In genomic region chr11:11113576-11114233, GRCm38 (mm10) we compare ENCODE assay signal across 9 mouse cellular contexts. TPM values are rescaled to one million over a fixed set of nuclear protein-coding genes. Genes with fewer than 3 reads are reported as not detected.
DNase-seq lines count a peak whose midpoint lies in the region; ATAC-seq lines count a peak whose summit lies in the region.
"Had no signal": no experiment of that assay in that cellular context is flagged by ENCODE, and none has a peak within 500 bp of the region (broad histone marks: within the 10 kb centered on the region; RNA-seq: fewer than 3 reads in every experiment).

TSS of gene Vwc2 (plus strand) at chr11:11114223.

- DNase-seq in heart, adult 9 months (ENCODE audit: low spot score in 2 of 2) = no peak
- peak; percentile 76 for DNase-seq in brain, adult 2 months (ENCODE audit: low read depth, low spot score)
- peak; percentile 14 to 25 for DNase-seq in frontal cortex, postnatal 25 days (ENCODE audit: low spot score in 2 of 2)
- peak; percentile 56 for DNase-seq in left cerebral cortex, postnatal 4 days
- DNase-seq in right cerebral cortex, adult 18-20 months = peak; percentile 48
- DNase-seq in adrenal gland, adult 2 months = no peak
- DNase-seq in cerebellum, postnatal 36 days = no peak

- H3K27ac ChIP-seq in heart, embryonic 11.5 days (ENCODE audit: low read depth, low read length) = no peak within 1 kb of the TSS

- H3K4me3 ChIP-seq in heart, embryonic 11.5 days (ENCODE audit: low read depth, low read length) = peak within 1 kb of the TSS; percentile 50

- under 1% methylated on average over 28 of the region's 28 CpGs for WGBS in heart, embryonic 11.5 days (ENCODE audit: insufficient replicate concordance)

- H3K27me3 ChIP-seq in heart, embryonic 11.5 days (ENCODE audit: control insufficient read depth, insufficient read depth, low read length) = peaks cover 53% of the 10 kb centered on the region

- peak; percentile 64 for ATAC-seq in heart, embryonic 11.5 days (replicated peaks; ENCODE audit: insufficient number of reproducible peaks, low FRiP score, low TSS enrichment)

- no peaks in the 10 kb centered on the region for H3K36me3 ChIP-seq in heart, embryonic 11.5 days (ENCODE audit: control insufficient read depth, insufficient read depth, low read length)
- H3K36me3 ChIP-seq: G1E had no signal

- peak within 1 kb of the TSS; percentile 80 for H3K4me2 ChIP-seq in heart, embryonic 11.5 days

- H3K9ac ChIP-seq in heart, embryonic 11.5 days (ENCODE audit: low read depth, low read length) = no peak within 1 kb of the TSS

- no peaks in the 10 kb centered on the region for H3K9me3 ChIP-seq in heart, embryonic 11.5 days (replicated peaks; ENCODE audit: control insufficient read depth, low read length)
- H3K9me3 ChIP-seq: G1E had no signal

- intact Hi-C loops in left cerebral cortex, postnatal 4 days (cut with DNase I) = no loop called here

- H3K4me1 ChIP-seq in heart, embryonic 11.5 days (ENCODE audit: control insufficient read depth, insufficient read depth, low read length) = 0 out of 2 replicates have a peak, but pooled peaks cover 7% of the 10 kb centered on the region

RNA-seq across cellular contexts. Expression of gene Vwc2, which starts in this region (rescaled TPM):
- 0.16 and 0.31 TPM in 2 replicates for polyA plus RNA-seq in heart, embryonic 11.5 days (2014; fragmentation: Nextera tagmentation; extraction: Ambion mirVana)
- total RNA-seq in left cerebral cortex, postnatal 4 days (2021) = 10 to 100 TPM in 1 of 2 experiments, 1 to 10 TPM in 1; 9.8 to 11.4 TPM
- under 1 TPM; 0.29 to 0.31 TPM for total RNA-seq in adrenal gland, adult 2 months (2021)
- 0.61 and 1.4 TPM in 2 replicates for polyA plus RNA-seq in adrenal gland, adult 2 months (2012; rRNA removed)
- polyA plus RNA-seq: G1E had no signal

Comparison
In these comparisons a context has a peak if more than half of its experiments do, and no peak if none do; other contexts are left out.
1. RNA of gene Vwc2 (total RNA-seq): 9.8 to 11.4 TPM in left cerebral cortex, postnatal 4 days; 0.29 to 0.31 TPM in adrenal gland, adult 2 months; every median in the first group is over 4 times any median in the second.
2. Peak in ATAC-seq, H3K4me3 ChIP-seq and H3K4me2 ChIP-seq in heart, embryonic 11.5 days; RNA of the gene not detected or under 1 TPM.
3. DNase-seq: peak in brain, adult 2 months (single experiment), frontal cortex, postnatal 25 days (2 of 2), left cerebral cortex, postnatal 4 days (single experiment) and right cerebral cortex, adult 18-20 months (single experiment); none in heart, adult 9 months (0 of 2), adrenal gland, adult 2 months (single experiment) and cerebellum, postnatal 36 days (0 of 2).